Mouse (Mus musculus): ENCODE results near the gene Pfn5.
"Not testable (repeated sequence)": the region's sequence is repeated elsewhere in the genome, so short reads cannot be mapped to it uniquely, and the experiment has no call there.

Gene Pfn5

GRCm38 (mm10) chrX:95557887-95558286, at the start of gene Pfn5, which contains the start of gene Asb12:
Gene Pfn5, plus strand, starts transcription at chrX:95558104.
Gene Asb12, minus strand, starts transcription at chrX:95557987.
- no peak for DNase-seq

- no peak for DNase-seq
Measured at GRCm38 (mm10) chrX:95523883-95524282, 34.0 kb upstream of the Pfn5 start.

GRCm38 (mm10) chrX:95525166-95525565, 32.7 kb upstream of the Pfn5 start:
- DNase-seq: no peak

- not testable (repeated sequence) for DNase-seq
Measured at GRCm38 (mm10) chrX:95535493-95535892, 22.4 kb upstream of the Pfn5 start.

- DNase-seq: no peak
Measured at GRCm38 (mm10) chrX:95554321-95554720, 3.6 kb upstream of the Pfn5 start.

- no peak for DNase-seq
Measured at GRCm38 (mm10) chrX:95600609-95601008, 42.7 kb downstream of the Pfn5 start.
